In genomic region chr9:102714893-102715505, GRCm38 (mm10) we compare ENCODE assay signal across 9 mouse cellular contexts. TPM values are rescaled to one million over a fixed set of nuclear protein-coding genes. Genes with fewer than 3 reads are reported as not detected.
A peak's percentile ranks its signal among the peaks of the same experiment; 100 is the strongest.
DNase-seq lines count a peak whose midpoint lies in the region; ATAC-seq and TF ChIP-seq lines count a peak whose summit lies in the region.
"Had no signal": no experiment of that assay in that cellular context is flagged by ENCODE, and none has a peak within 500 bp of the region (broad histone marks: within the 10 kb centered on the region; RNA-seq: fewer than 3 reads in every experiment).

No protein-coding gene starts in this region.

- H3K36me3 ChIP-seq in intestine, postnatal 0 days (ENCODE audit: control insufficient read depth, insufficient read depth), result peaks cover 3% of the 10 kb centered on the region
- H3K36me3 ChIP-seq in intestine, embryonic 16.5 days (ENCODE audit: control insufficient read depth, insufficient read depth, low read length), result no peaks in the 10 kb centered on the region
- H3K36me3 ChIP-seq in kidney, adult 2 months (ENCODE audit: control insufficient read depth, insufficient read depth, low read length), result no peaks in the 10 kb centered on the region
- H3K36me3 ChIP-seq in intestine, embryonic 15.5 days, result peaks cover under 1% of the 10 kb centered on the region; the same call in 1 of the 2 replicates

- no peaks in the 10 kb centered on the region for H3K4me1 ChIP-seq in intestine, postnatal 0 days (replicated peaks; ENCODE audit: control insufficient read depth, insufficient read depth, low read length)
- H3K4me1 ChIP-seq in intestine, embryonic 16.5 days (ENCODE audit: control insufficient read depth, insufficient read depth, low read length), result peaks cover 30% of the 10 kb centered on the region
- peaks cover 27% of the 10 kb centered on the region for H3K4me1 ChIP-seq in kidney, adult 2 months (ENCODE audit: control insufficient read depth, insufficient read depth, low read length)
- H3K4me1 ChIP-seq in intestine, embryonic 15.5 days (replicated peaks), result peaks cover 26% of the 10 kb centered on the region

- H3K9me3 ChIP-seq in intestine, postnatal 0 days (ENCODE audit: control insufficient read depth), result no peaks in the 10 kb centered on the region
- H3K9me3 ChIP-seq in intestine, embryonic 16.5 days (ENCODE audit: control insufficient read depth, low read length), result no peaks in the 10 kb centered on the region
- H3K9me3 ChIP-seq in intestine, embryonic 15.5 days, result no peaks in the 10 kb centered on the region

- H3K27ac ChIP-seq in intestine, postnatal 0 days (ENCODE audit: low read depth, low read length), result no peak overlapping the region
- no peak overlapping the region for H3K27ac ChIP-seq in intestine, embryonic 16.5 days (ENCODE audit: low read length)
- peak overlapping the region; percentile 19 for H3K27ac ChIP-seq in kidney, adult 2 months (ENCODE audit: insufficient read depth, low read depth, low read length)
- no peak overlapping the region for H3K27ac ChIP-seq in intestine, embryonic 15.5 days
- H3K27ac ChIP-seq: liver, embryonic 14.5 days had no signal

- 20% methylated on average over 7 of the region's 7 CpGs for WGBS in intestine, postnatal 0 days
- WGBS in intestine, embryonic 16.5 days, result 18% methylated on average over 7 of the region's 7 CpGs
- WGBS in kidney, adult 2 months, result 9% methylated on average over 7 of the region's 7 CpGs
- whole genome bisulfite sequencing in intestine, embryonic 15.5 days, result 13% methylated on average over 7 of the region's 7 CpGs

- peak; percentile 81 for DNase-seq in kidney, adult 2 months
- no peak for DNase-seq in thymus, postnatal 36 days
- no peak for DNase-seq in testis, postnatal 10 days (ENCODE audit: low spot score)

- no peak for ATAC-seq in intestine, postnatal 0 days
- ATAC-seq in intestine, embryonic 16.5 days, result no peak
- 0 out of 2 replicates have a peak, but pooled peaks have one; percentile 4 for ATAC-seq in common myeloid progenitor, adult 5-6 weeks (replicated peaks; ENCODE audit: low read depth, poor library complexity, severe bottlenecking)
- peak; percentile 7; the same call in 1 of the 2 replicates for ATAC-seq in megakaryocyte, adult 5-6 weeks (ENCODE audit: poor library complexity, severe bottlenecking)
- no peak for ATAC-seq in intestine, embryonic 15.5 days

- H3K4me2 ChIP-seq in intestine, postnatal 0 days (replicated peaks; ENCODE audit: low read depth), result no peak overlapping the region
- H3K4me2 ChIP-seq in intestine, embryonic 16.5 days (ENCODE audit: low read depth, low read length), result no peak overlapping the region
- no peak overlapping the region for H3K4me2 ChIP-seq in intestine, embryonic 15.5 days (replicated peaks)

- no peak for TF ChIP-seq POLR2A in kidney, adult 2 months (IDR thresholded peaks at IDR 0.05; ENCODE audit: low read depth, low read length)

- no peaks in the 10 kb centered on the region for H3K27me3 ChIP-seq in intestine, postnatal 0 days (replicated peaks; ENCODE audit: control insufficient read depth, insufficient read depth, low read length)
- H3K27me3 ChIP-seq in intestine, embryonic 16.5 days (replicated peaks; ENCODE audit: control insufficient read depth, insufficient read depth, low read length), result no peaks in the 10 kb centered on the region
- H3K27me3 ChIP-seq in kidney, adult 2 months (replicated peaks; ENCODE audit: control insufficient read depth, insufficient read depth, low read length), result no peaks in the 10 kb centered on the region
- H3K27me3 ChIP-seq in intestine, embryonic 15.5 days (replicated peaks), result no peaks in the 10 kb centered on the region

- no peak overlapping the region for H3K4me3 ChIP-seq in intestine, postnatal 0 days (ENCODE audit: low read depth, low read length)
- H3K4me3 ChIP-seq in intestine, embryonic 16.5 days (ENCODE audit: low read length), result no peak overlapping the region
- no peak overlapping the region for H3K4me3 ChIP-seq in kidney, adult 2 months (ENCODE audit: insufficient read depth, low read depth, low read length)
- H3K4me3 ChIP-seq in intestine, embryonic 15.5 days (replicated peaks), result no peak overlapping the region

- H3K9ac ChIP-seq in intestine, postnatal 0 days (ENCODE audit: low read depth, low read length), result no peak overlapping the region
- H3K9ac ChIP-seq in intestine, embryonic 16.5 days (ENCODE audit: low read depth, low read length), result no peak overlapping the region
- H3K9ac ChIP-seq in intestine, embryonic 15.5 days, result no peak overlapping the region
- H3K9ac ChIP-seq: liver, embryonic 14.5 days had no signal

- TF ChIP-seq CTCF in intestine, postnatal 0 days (IDR thresholded peaks at IDR 0.05; ENCODE audit: low read depth), result 0 out of 2 replicates have a peak, but pooled peaks have one; percentile 15
- no peak for TF ChIP-seq CTCF in kidney, adult 2 months (conservative IDR thresholded peaks at IDR 0.05; ENCODE audit: insufficient read depth, insufficient read length, low read depth, low read length)

RNA-seq across cellular contexts. Expression of gene Amotl2, which starts 1.5 kb away (rescaled TPM):
- polyA plus RNA-seq in intestine, postnatal 0 days (2015; fragmentation: Nextera tagmentation; extraction: Ambion mirVana), result 12.4 and 13.4 TPM in 2 replicates
- polyA plus RNA-seq in intestine, embryonic 16.5 days (2015; fragmentation: Nextera tagmentation; extraction: Ambion mirVana), result 20.4 and 21.8 TPM in 2 replicates
- total RNA-seq in common myeloid progenitor, adult 5-6 weeks (2017), result 0.09 and 1.4 TPM in 2 replicates
- polyA plus RNA-seq in kidney, adult 2 months (2012; rRNA removed), result 37.7 and 40.5 TPM in 2 replicates
- 1.3 and 1.7 TPM in 2 replicates for total RNA-seq in megakaryocyte, adult 5-6 weeks (2015)
- total RNA-seq in megakaryocyte, adult 5-6 weeks (2017), result 1.1 and 2.8 TPM in 2 replicates
- 31.8 and 32.9 TPM in 2 replicates for polyA plus RNA-seq in intestine, embryonic 15.5 days (2015; fragmentation: Nextera tagmentation; extraction: Ambion mirVana)

Comparison
In these comparisons a context has a peak if more than half of its experiments do, and no peak if none do; other contexts are left out.
1. ATAC-seq: peak in common myeloid progenitor, adult 5-6 weeks (single experiment) and megakaryocyte, adult 5-6 weeks (single experiment); none in intestine, postnatal 0 days (single experiment), intestine, embryonic 16.5 days (single experiment) and intestine, embryonic 15.5 days (single experiment).